Mouse (Mus musculus): ENCODE results near the gene Phf24. TPM values are rescaled to one million over a fixed set of nuclear protein-coding genes. Genes with fewer than 3 reads are reported as not detected.

Gene Phf24
- polyA plus RNA-seq, 1 experiment from 2014 or later, result 4.3 TPM

- 77% methylated on average over 12 of the region's 12 CpGs for WGBS
- ATAC-seq (replicated peaks; ENCODE audit: insufficient number of reproducible peaks, insufficient read depth, low FRiP score, low read depth), result no peak
- Histone ChIP-seq H3K27ac (no peak overlapping the region), H3K4me3 (no peak overlapping the region), H3K36me3 (no peaks in the 10 kb centered on the region), H3K27me3 (peaks cover 45% of the 10 kb centered on the region), H3K4me2 (no peak overlapping the region), H3K9me3 (replicated peaks) (no peaks in the 10 kb centered on the region), H3K4me1 (replicated peaks) (peaks cover 9% of the 10 kb centered on the region), H3K9ac (no peak overlapping the region)
These were observed 1.1 kb upstream of the Phf24 start for GRCm38 (mm10) chr4:42915311-42915710.

- peaks cover 45% of the 10 kb centered on the region for H3K27me3 ChIP-seq
- H3K36me3 ChIP-seq, result no peaks in the 10 kb centered on the region
- H3K9me3 ChIP-seq (replicated peaks), result no peaks in the 10 kb centered on the region
- H3K9ac ChIP-seq, result no peak overlapping the region
- no peak for ATAC-seq (replicated peaks; ENCODE audit: insufficient number of reproducible peaks, insufficient read depth, low FRiP score, low read depth)
- no peak overlapping the region for H3K27ac ChIP-seq
- no peak overlapping the region for H3K4me3 ChIP-seq
- H3K4me2 ChIP-seq, result no peak overlapping the region
- 71% methylated on average over 1 of the region's 1 CpGs for WGBS
- H3K4me1 ChIP-seq (replicated peaks), result peaks cover 9% of the 10 kb centered on the region
These were observed 494 bp upstream of the Phf24 start for GRCm38 (mm10) chr4:42915966-42916365.

- H3K4me2 ChIP-seq, result peak overlapping the region; percentile 94
- 2% methylated on average over 26 of the region's 26 CpGs for WGBS
- peaks cover 9% of the 10 kb centered on the region for H3K4me1 ChIP-seq (replicated peaks)
- no peaks in the 10 kb centered on the region for H3K9me3 ChIP-seq (replicated peaks)
- H3K27ac ChIP-seq, result no peak overlapping the region
- peak overlapping the region; percentile 68 for H3K4me3 ChIP-seq
- H3K9ac ChIP-seq, result peak overlapping the region; percentile 88
- H3K36me3 ChIP-seq, result no peaks in the 10 kb centered on the region
- H3K27me3 ChIP-seq, result peaks cover 43% of the 10 kb centered on the region
- peak; percentile 63; the same call in 1 of the 2 replicates for ATAC-seq (replicated peaks; ENCODE audit: insufficient number of reproducible peaks, insufficient read depth, low FRiP score, low read depth)
These were observed 928 bp downstream of the Phf24 start for GRCm38 (mm10) chr4:42917402-42917774.

GRCm38 (mm10) chr4:42920726-42921125, 4.3 kb downstream of the Phf24 start:
- H3K4me3 ChIP-seq, result no peak overlapping the region
- ATAC-seq (replicated peaks; ENCODE audit: insufficient number of reproducible peaks, insufficient read depth, low FRiP score, low read depth), result no peak
- no peak overlapping the region for H3K4me2 ChIP-seq
- H3K4me1 ChIP-seq (replicated peaks), result peaks cover 9% of the 10 kb centered on the region
- H3K36me3 ChIP-seq, result no peaks in the 10 kb centered on the region
- H3K27me3 ChIP-seq, result peaks cover 38% of the 10 kb centered on the region
- WGBS, result 71% methylated on average over 9 of the region's 9 CpGs
- no peaks in the 10 kb centered on the region for H3K9me3 ChIP-seq (replicated peaks)
- H3K9ac ChIP-seq, result no peak overlapping the region
- H3K27ac ChIP-seq, result no peak overlapping the region

GRCm38 (mm10) chr4:42921536-42921935, 5.1 kb downstream of the Phf24 start:
- Histone ChIP-seq H3K4me2 (no peak overlapping the region), H3K36me3 (no peaks in the 10 kb centered on the region), H3K9ac (no peak overlapping the region), H3K9me3 (replicated peaks) (no peaks in the 10 kb centered on the region), H3K27ac (no peak overlapping the region), H3K4me1 (replicated peaks) (peaks cover 7% of the 10 kb centered on the region), H3K27me3 (peaks cover 33% of the 10 kb centered on the region), H3K4me3 (no peak overlapping the region)
- 83% methylated on average over 2 of the region's 2 CpGs for WGBS
- no peak for ATAC-seq (replicated peaks; ENCODE audit: insufficient number of reproducible peaks, insufficient read depth, low FRiP score, low read depth)

GRCm38 (mm10) chr4:42922056-42922455, 5.6 kb downstream of the Phf24 start:
- WGBS, result 66% methylated on average over 6 of the region's 6 CpGs
- Histone ChIP-seq H3K27me3 (peaks cover 28% of the 10 kb centered on the region), H3K4me2 (no peak overlapping the region), H3K4me3 (no peak overlapping the region), H3K36me3 (no peaks in the 10 kb centered on the region), H3K27ac (no peak overlapping the region), H3K9ac (no peak overlapping the region), H3K9me3 (replicated peaks) (no peaks in the 10 kb centered on the region), H3K4me1 (replicated peaks) (peaks cover 6% of the 10 kb centered on the region)
- no peak for ATAC-seq (replicated peaks; ENCODE audit: insufficient number of reproducible peaks, insufficient read depth, low FRiP score, low read depth)

- Histone ChIP-seq H3K9ac (no peak overlapping the region), H3K36me3 (no peaks in the 10 kb centered on the region), H3K4me3 (no peak overlapping the region), H3K4me2 (no peak overlapping the region), H3K4me1 (replicated peaks) (peaks cover 3% of the 10 kb centered on the region), H3K27ac (no peak overlapping the region), H3K27me3 (peaks cover 24% of the 10 kb centered on the region), H3K9me3 (replicated peaks) (no peaks in the 10 kb centered on the region)
- no peak for ATAC-seq (replicated peaks; ENCODE audit: insufficient number of reproducible peaks, insufficient read depth, low FRiP score, low read depth)
- 78% methylated on average over 8 of the region's 8 CpGs for WGBS
These were observed 6.0 kb downstream of the Phf24 start for GRCm38 (mm10) chr4:42922461-42922860.

GRCm38 (mm10) chr4:42924095-42924710, 7.7 kb downstream of the Phf24 start:
- Histone ChIP-seq H3K4me3 (no peak overlapping the region), H3K27me3 (peaks cover 11% of the 10 kb centered on the region), H3K36me3 (no peaks in the 10 kb centered on the region), H3K9ac (no peak overlapping the region), H3K27ac (no peak overlapping the region), H3K4me2 (no peak overlapping the region), H3K9me3 (replicated peaks) (no peaks in the 10 kb centered on the region), H3K4me1 (replicated peaks) (no peaks in the 10 kb centered on the region)
- no peak for ATAC-seq (replicated peaks; ENCODE audit: insufficient number of reproducible peaks, insufficient read depth, low FRiP score, low read depth)
- 78% methylated on average over 13 of the region's 13 CpGs for WGBS

- Histone ChIP-seq H3K4me2 (no peak overlapping the region), H3K27ac (no peak overlapping the region), H3K4me3 (no peak overlapping the region), H3K9me3 (replicated peaks) (no peaks in the 10 kb centered on the region), H3K36me3 (no peaks in the 10 kb centered on the region), H3K4me1 (replicated peaks) (peaks cover 23% of the 10 kb centered on the region), H3K9ac (no peak overlapping the region), H3K27me3 (peaks cover 11% of the 10 kb centered on the region; the same call in 1 of the 2 replicates)
- no peak for ATAC-seq (replicated peaks; ENCODE audit: insufficient number of reproducible peaks, insufficient read depth, low FRiP score, low read depth)
- 80% methylated on average over 5 of the region's 5 CpGs for WGBS
These were observed 11.7 kb downstream of the Phf24 start for GRCm38 (mm10) chr4:42928209-42928608.

- Histone ChIP-seq H3K27ac (no peak overlapping the region), H3K27me3 (peaks cover 10% of the 10 kb centered on the region; the same call in 1 of the 2 replicates), H3K36me3 (no peaks in the 10 kb centered on the region), H3K9ac (no peak overlapping the region), H3K4me3 (no peak overlapping the region), H3K9me3 (replicated peaks) (no peaks in the 10 kb centered on the region), H3K4me2 (no peak overlapping the region), H3K4me1 (replicated peaks) (peaks cover 31% of the 10 kb centered on the region)
- 89% methylated on average over 9 of the region's 9 CpGs for WGBS
- ATAC-seq (replicated peaks; ENCODE audit: insufficient number of reproducible peaks, insufficient read depth, low FRiP score, low read depth), result no peak
These were observed 12.5 kb downstream of the Phf24 start for GRCm38 (mm10) chr4:42928952-42929351.

GRCm38 (mm10) chr4:42932229-42932969, 15.9 kb downstream of the Phf24 start:
- H3K9me3 ChIP-seq (replicated peaks), result no peaks in the 10 kb centered on the region
- H3K4me3 ChIP-seq, result no peak overlapping the region
- H3K4me2 ChIP-seq, result peak overlapping the region; percentile 64
- peak overlapping the region; percentile 92 for H3K27ac ChIP-seq
- H3K9ac ChIP-seq, result no peak overlapping the region
- peaks cover 19% of the 10 kb centered on the region for H3K27me3 ChIP-seq
- peak; percentile 41; the same call in 1 of the 2 replicates for ATAC-seq (replicated peaks; ENCODE audit: insufficient number of reproducible peaks, insufficient read depth, low FRiP score, low read depth)
- 36% methylated on average over 8 of the region's 8 CpGs for WGBS
- H3K4me1 ChIP-seq (replicated peaks), result peaks cover 33% of the 10 kb centered on the region
- H3K36me3 ChIP-seq, result no peaks in the 10 kb centered on the region

Data from heart, embryonic 15.5 days (tissue).